In the genomic region with DNA sequence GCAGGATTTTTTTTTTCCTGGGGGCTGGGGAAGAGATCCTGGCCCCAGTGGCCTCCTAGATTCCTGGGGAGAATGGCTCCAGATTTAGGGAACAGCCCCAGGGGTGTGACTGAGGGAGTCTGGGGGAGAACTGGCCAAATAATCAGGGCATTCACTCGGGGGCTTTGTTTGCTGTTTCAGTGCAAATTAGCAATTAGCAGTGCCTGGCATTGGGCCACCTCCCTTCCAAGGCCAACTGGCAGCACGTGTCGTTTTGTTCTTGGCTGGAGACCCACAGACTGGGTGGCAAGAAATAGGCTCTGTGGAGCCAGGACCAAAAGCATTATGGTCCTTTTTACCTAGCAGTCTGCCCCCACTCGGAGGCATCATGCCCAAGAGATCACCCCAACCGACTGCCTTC, we compare ENCODE assay signal across 11 mouse cellular contexts. TPM values are rescaled to one million over a fixed set of nuclear protein-coding genes. Genes with fewer than 3 reads are reported as not detected.
DNase-seq lines count a peak whose midpoint lies in the region; ATAC-seq and TF ChIP-seq lines count a peak whose summit lies in the region.
"Had no signal": no experiment of that assay in that cellular context is flagged by ENCODE, and none has a peak within 500 bp of the region (broad histone marks: within the 10 kb centered on the region; RNA-seq: fewer than 3 reads in every experiment).

No protein-coding gene starts in this region.

- WGBS in lung, embryonic 14.5 days = 18% methylated on average over 5 of the region's 5 CpGs
- WGBS in forebrain, embryonic 15.5 days = 0% methylated on average over 5 of the region's 5 CpGs
- 9% methylated on average over 5 of the region's 5 CpGs for WGBS in neural tube, embryonic 15.5 days

- no peaks in the 10 kb centered on the region for H3K9me3 ChIP-seq in lung, embryonic 14.5 days (ENCODE audit: low read depth, low read length)
- no peaks in the 10 kb centered on the region for H3K9me3 ChIP-seq in forebrain, embryonic 15.5 days
- H3K9me3 ChIP-seq in neural tube, embryonic 15.5 days (replicated peaks) = no peaks in the 10 kb centered on the region

- H3K27me3 ChIP-seq in lung, embryonic 14.5 days (ENCODE audit: insufficient read depth, low read length) = no peaks in the 10 kb centered on the region
- H3K27me3 ChIP-seq in forebrain, embryonic 15.5 days = peaks cover 52% of the 10 kb centered on the region
- H3K27me3 ChIP-seq in neural tube, embryonic 15.5 days (replicated peaks) = peaks cover 41% of the 10 kb centered on the region

- TF ChIP-seq CTCF in lung, embryonic 14.5 days (IDR thresholded peaks at IDR 0.05; ENCODE audit: low read depth) = no peak

- H3K36me3 ChIP-seq in lung, embryonic 14.5 days (ENCODE audit: insufficient read depth) = no peaks in the 10 kb centered on the region
- H3K36me3 ChIP-seq in forebrain, embryonic 15.5 days = no peaks in the 10 kb centered on the region
- no peaks in the 10 kb centered on the region for H3K36me3 ChIP-seq in neural tube, embryonic 15.5 days

- H3K4me1 ChIP-seq in lung, embryonic 14.5 days (ENCODE audit: insufficient read depth) = no peaks in the 10 kb centered on the region
- peaks cover 15% of the 10 kb centered on the region for H3K4me1 ChIP-seq in forebrain, embryonic 15.5 days
- peaks cover 12% of the 10 kb centered on the region for H3K4me1 ChIP-seq in neural tube, embryonic 15.5 days

- ATAC-seq in lung, embryonic 14.5 days (ENCODE audit: insufficient read depth) = no peak
- ATAC-seq in forebrain, embryonic 15.5 days (replicated peaks) = peak; percentile 91
- peak; percentile 60; the same call in 1 of the 2 replicates for ATAC-seq in neural tube, embryonic 15.5 days (ENCODE audit: low FRiP score)
- ATAC-seq in megakaryocyte-erythroid progenitor cell, adult 5-6 weeks (replicated peaks; ENCODE audit: low FRiP score, low TSS enrichment, poor library complexity, severe bottlenecking) = no peak
- ATAC-seq in monocyte, adult 5-6 weeks (replicated peaks; ENCODE audit: insufficient number of reproducible peaks, low FRiP score, low TSS enrichment, poor library complexity, severe bottlenecking) = no peak

- no peak overlapping the region for H3K4me2 ChIP-seq in lung, embryonic 14.5 days
- H3K4me2 ChIP-seq in forebrain, embryonic 15.5 days (replicated peaks) = no peak overlapping the region; the same call in 1 of the 2 replicates
- H3K4me2 ChIP-seq in neural tube, embryonic 15.5 days = no peak overlapping the region

- H3K4me3 ChIP-seq in lung, embryonic 14.5 days (ENCODE audit: low read depth, low read length) = no peak overlapping the region
- H3K4me3 ChIP-seq in forebrain, embryonic 15.5 days = no peak overlapping the region
- no peak overlapping the region for H3K4me3 ChIP-seq in neural tube, embryonic 15.5 days (replicated peaks)

- peak; percentile 11 for DNase-seq in lung, embryonic 14.5 days
- no peak for DNase-seq in lung, adult 18-20 months
- peak; percentile 98 to 99 for DNase-seq in layer of hippocampus, postnatal 10 days (ENCODE audit: low spot score in 2 of 2)
- DNase-seq in gastrocnemius, postnatal 25 days = no peak

- no peak overlapping the region for H3K9ac ChIP-seq in lung, embryonic 14.5 days
- H3K9ac ChIP-seq in forebrain, embryonic 15.5 days (replicated peaks) = no peak overlapping the region
- no peak overlapping the region for H3K9ac ChIP-seq in neural tube, embryonic 15.5 days (replicated peaks)
- H3K9ac ChIP-seq: liver, embryonic 14.5 days had no signal

- no peak overlapping the region for H3K27ac ChIP-seq in lung, embryonic 14.5 days (ENCODE audit: low read depth)
- H3K27ac ChIP-seq in forebrain, embryonic 15.5 days (replicated peaks) = peak overlapping the region; percentile 57
- no peak overlapping the region for H3K27ac ChIP-seq in neural tube, embryonic 15.5 days (replicated peaks)
- H3K27ac ChIP-seq: liver, embryonic 14.5 days had no signal

RNA-seq across cellular contexts. Expression of a gene that starts 33.7 kb away (rescaled TPM):
- 29.2 and 31.5 TPM in 2 replicates for polyA plus RNA-seq in lung, embryonic 14.5 days (2014; fragmentation: Nextera tagmentation; extraction: Ambion mirVana)
- polyA plus RNA-seq in forebrain, embryonic 15.5 days (2015; fragmentation: Nextera tagmentation; extraction: Ambion mirVana) = 0.26 TPM in 1 of 2 replicates, not detected in the other
- not detected for total RNA-seq in layer of hippocampus, postnatal 10 days (2021)
- polyA plus RNA-seq in neural tube, embryonic 15.5 days (2015; fragmentation: Nextera tagmentation; extraction: Ambion mirVana) = 2.4 and 4.9 TPM in 2 replicates
- total RNA-seq in gastrocnemius, postnatal 25 days (2021) = 10 to 100 TPM in 1 of 2 experiments, 1 to 10 TPM in 1; 2.9 to 17.6 TPM
- not detected in 2 replicates for total RNA-seq in megakaryocyte-erythroid progenitor cell, adult 5-6 weeks (2014; fragmentation: Nextera tagmentation)
- total RNA-seq in megakaryocyte-erythroid progenitor cell, adult 5-6 weeks (2017) = not detected in 2 replicates
- total RNA-seq in monocyte, adult 5-6 weeks (2017) = not detected in 3 replicates
- total RNA-seq: ES-E14 had no signal
- polyA plus RNA-seq: stomach, embryonic 14.5 days had no signal

RNA-seq across cellular contexts. Expression of a gene that starts 52.1 kb away (rescaled TPM):
- polyA plus RNA-seq in lung, embryonic 14.5 days (2014; fragmentation: Nextera tagmentation; extraction: Ambion mirVana) = 0.41 and 0.43 TPM in 2 replicates
- 16.7 and 18.9 TPM in 2 replicates for polyA plus RNA-seq in forebrain, embryonic 15.5 days (2015; fragmentation: Nextera tagmentation; extraction: Ambion mirVana)
- total RNA-seq in layer of hippocampus, postnatal 10 days (2021) = 10 to 100 TPM in 1 of 2 experiments, 1 to 10 TPM in 1; 8.0 to 10.7 TPM
- 32.7 and 36.5 TPM in 2 replicates for polyA plus RNA-seq in neural tube, embryonic 15.5 days (2015; fragmentation: Nextera tagmentation; extraction: Ambion mirVana)
- under 1 TPM in 1 of 2 experiments, not detected in 1; 0.08 TPM for total RNA-seq in gastrocnemius, postnatal 25 days (2021)
- total RNA-seq in megakaryocyte-erythroid progenitor cell, adult 5-6 weeks (2014; fragmentation: Nextera tagmentation) = not detected in 2 replicates
- not detected in 2 replicates for total RNA-seq in megakaryocyte-erythroid progenitor cell, adult 5-6 weeks (2017)
- not detected in 3 replicates for total RNA-seq in monocyte, adult 5-6 weeks (2017)

RNA-seq across cellular contexts. Expression of a gene that starts 55.4 kb away (rescaled TPM):
- polyA plus RNA-seq in lung, embryonic 14.5 days (2014; fragmentation: Nextera tagmentation; extraction: Ambion mirVana) = 2.9 and 3.1 TPM in 2 replicates
- 13.7 and 20.7 TPM in 2 replicates for polyA plus RNA-seq in forebrain, embryonic 15.5 days (2015; fragmentation: Nextera tagmentation; extraction: Ambion mirVana)
- 1 to 10 TPM; 7.4 to 8.5 TPM for total RNA-seq in layer of hippocampus, postnatal 10 days (2021)
- polyA plus RNA-seq in neural tube, embryonic 15.5 days (2015; fragmentation: Nextera tagmentation; extraction: Ambion mirVana) = 7.8 and 15.4 TPM in 2 replicates
- 1 to 10 TPM; 2.7 TPM for total RNA-seq in gastrocnemius, postnatal 25 days (2021)
- not detected in 2 replicates for total RNA-seq in megakaryocyte-erythroid progenitor cell, adult 5-6 weeks (2014; fragmentation: Nextera tagmentation)
- not detected in 2 replicates for total RNA-seq in megakaryocyte-erythroid progenitor cell, adult 5-6 weeks (2017)
- total RNA-seq in monocyte, adult 5-6 weeks (2017) = not detected in 3 replicates

Comparison
In these comparisons a context has a peak if more than half of its experiments do, and no peak if none do; other contexts are left out.
1. DNase-seq: peak in lung, embryonic 14.5 days (single experiment) and layer of hippocampus, postnatal 10 days (2 of 2); none in lung, adult 18-20 months (0 of 2) and gastrocnemius, postnatal 25 days (single experiment).
2. ATAC-seq: peak in forebrain, embryonic 15.5 days (single experiment) and neural tube, embryonic 15.5 days (single experiment); none in lung, embryonic 14.5 days (single experiment), megakaryocyte-erythroid progenitor cell, adult 5-6 weeks (single experiment) and monocyte, adult 5-6 weeks (single experiment).